Mouse (Mus musculus) cortical plate, adult 2 months (tissue): ENCODE measurements around the gene Ccnt2. TPM values are rescaled to one million over a fixed set of nuclear protein-coding genes. Genes with fewer than 3 reads are reported as not detected.

Experiments
- H3K27ac ChIP-seq: fragments of 200-500 bp; 2 replicates; pipeline ENCODE4 v1.5.1; 2012; ENCODE audit warnings: low read length, control low read depth, inconsistent platforms; ENCODE audit not compliant: insufficient read depth
- H3K4me1 ChIP-seq: fragments of 200-500 bp; 2 replicates; pipeline ENCODE4 v1.6.1; 2011; ENCODE audit warnings: low read length; ENCODE audit not compliant: control insufficient read depth, insufficient read depth
- H3K4me3 ChIP-seq: fragments of 200-500 bp; 2 replicates; pipeline ENCODE4 v1.5.1; 2011; ENCODE audit warnings: mild to moderate bottlenecking, low read length, control low read depth; ENCODE audit not compliant: insufficient read depth
- CTCF ChIP-seq: fragments of 200-500 bp; IDR thresholded peaks from 2 replicates; pipeline ENCODE4 v1.5.1; 2011; ENCODE audit warnings: mild to moderate bottlenecking, control low read depth, low read length; ENCODE audit not compliant: insufficient read depth; ENCODE audit errors: extremely low read depth
- POLR2A ChIP-seq: fragments of 200-500 bp; IDR thresholded peaks from 2 replicates; pipeline ENCODE4 v1.6.1; 2011; ENCODE audit warnings: mild to moderate bottlenecking, low read length, control low read depth; ENCODE audit not compliant: insufficient read depth; ENCODE audit errors: extremely low read depth
- polyA plus RNA-seq: library from polyadenylated mRNA; depleted of rRNA; stranded (reverse); fragments of >200 nt; gene quantifications from 2 replicates; pipeline ENCODE4 v1.2.3, GENCODE M21; 2012; rRNA removed

The Ccnt2 gene
- polyA plus RNA-seq, 1 experiment: 54.3 TPM

GRCm38 (mm10) chr1:127830215-127830921, 56.4 kb downstream of the Ccnt2 start:
- no peak overlapping the region for H3K4me3 ChIP-seq
- no peak for TF ChIP-seq CTCF
- TF ChIP-seq POLR2A: no peak
- H3K27ac ChIP-seq: no peak overlapping the region
- H3K4me1 ChIP-seq: no peaks in the 10 kb centered on the region

GRCm38 (mm10) chr1:127833714-127834113, 59.8 kb downstream of the Ccnt2 start:
- Histone ChIP-seq H3K27ac (no peak overlapping the region), H3K4me1 (no peaks in the 10 kb centered on the region), H3K4me3 (no peak overlapping the region)
- TF ChIP-seq CTCF (no peak), POLR2A (no peak)

- Histone ChIP-seq H3K4me1 (no peaks in the 10 kb centered on the region), H3K27ac (no peak overlapping the region), H3K4me3 (no peak overlapping the region)
- no peak for TF ChIP-seq POLR2A
- no peak for TF ChIP-seq CTCF
Observed at GRCm38 (mm10) chr1:127834202-127834601, 60.2 kb downstream of the Ccnt2 start.

- Histone ChIP-seq H3K4me3 (no peak overlapping the region), H3K4me1 (no peaks in the 10 kb centered on the region)
- TF ChIP-seq POLR2A (no peak), CTCF (no peak)
Observed at GRCm38 (mm10) chr1:127836619-127837018, 62.7 kb downstream of the Ccnt2 start.

GRCm38 (mm10) chr1:127838602-127839001, 64.6 kb downstream of the Ccnt2 start:
- no peak overlapping the region for H3K4me3 ChIP-seq
- no peaks in the 10 kb centered on the region for H3K4me1 ChIP-seq
- no peak overlapping the region for H3K27ac ChIP-seq
- no peak for TF ChIP-seq CTCF
- TF ChIP-seq POLR2A: no peak

More at GRCm38 (mm10) chr1:127836619-127837018, 62.7 kb downstream of the Ccnt2 start:
- H3K27ac ChIP-seq: no peak overlapping the region

- no peak for TF ChIP-seq POLR2A
- no peak for TF ChIP-seq CTCF
- H3K27ac ChIP-seq: no peak overlapping the region
- no peak overlapping the region for H3K4me3 ChIP-seq
- H3K4me1 ChIP-seq: no peaks in the 10 kb centered on the region
Observed at GRCm38 (mm10) chr1:127845472-127845871, 71.5 kb downstream of the Ccnt2 start.

- TF ChIP-seq CTCF (no peak), POLR2A (no peak)
- no peaks in the 10 kb centered on the region for H3K4me1 ChIP-seq
- no peak overlapping the region for H3K27ac ChIP-seq
- H3K4me3 ChIP-seq: no peak overlapping the region
Observed at GRCm38 (mm10) chr1:127850075-127850610, 76.2 kb downstream of the Ccnt2 start.

- H3K4me3 ChIP-seq: 0 out of 2 replicates have a peak within 1 kb of the TSS, but pooled peaks have one; percentile 2
- 0 out of 2 replicates have a peak within 1 kb of the TSS, but pooled peaks have one; percentile 33 for H3K27ac ChIP-seq
Observed at GRCm38 (mm10) chr1:127854486-127855222, 80.7 kb downstream of the Ccnt2 start, which contains the start of gene Map3k19. Map3k19 (minus strand) TSS chr1:127855031.

More at GRCm38 (mm10) chr1:127854486-127855222, 80.7 kb downstream of the Ccnt2 start, which contains the start of gene Map3k19:
- no peak for TF ChIP-seq CTCF
- no peak for TF ChIP-seq POLR2A
- no peaks in the 10 kb centered on the region for H3K4me1 ChIP-seq

Other genes starting within 250 kb of the Ccnt2 start
- gene Tmem163, start 94.6 kb upstream of the Ccnt2 start, polyA plus RNA-seq: 21.5 and 31.6 TPM in 2 replicates
- 0.06 and 0.08 TPM in 2 replicates for gene Acmsd, start 44.8 kb upstream of the Ccnt2 start, polyA plus RNA-seq
- gene Map3k19, start 80.9 kb downstream of the Ccnt2 start, polyA plus RNA-seq: 2.0 and 2.4 TPM in 2 replicates
- gene Rab3gap1, start 94.6 kb downstream of the Ccnt2 start, polyA plus RNA-seq: 40.9 and 41.1 TPM in 2 replicates